Mouse (Mus musculus) embryo, embryonic 11 days (tissue): ENCODE data around the gene Srrm3.

Source experiments
- DNase-seq: peaks from one replicate; pipeline ENCODE4 v3.0.0-alpha.2; 2015

Srrm3 gene

GRCm38 (mm10) chr5:135824517-135824916 is 17.8 kb downstream of the Srrm3 start:
- DNase-seq: no peak

GRCm38 (mm10) chr5:135826225-135826624 is 19.5 kb downstream of the Srrm3 start:
- DNase-seq: no peak

GRCm38 (mm10) chr5:135829381-135829780 is 22.7 kb downstream of the Srrm3 start:
- DNase-seq: no peak

GRCm38 (mm10) chr5:135832729-135833128 is 26.0 kb downstream of the Srrm3 start:
- no peak for DNase-seq

GRCm38 (mm10) chr5:135834769-135835491 is 28.2 kb downstream of the Srrm3 start:
- peak; percentile 92 for DNase-seq

- DNase-seq: no peak
These were observed 28.8 kb downstream of the Srrm3 start for GRCm38 (mm10) chr5:135835492-135835858.

- no peak for DNase-seq
These were observed 29.3 kb downstream of the Srrm3 start for GRCm38 (mm10) chr5:135835981-135836380.

GRCm38 (mm10) chr5:135841651-135842050 is 35.0 kb downstream of the Srrm3 start:
- DNase-seq: no peak

GRCm38 (mm10) chr5:135843418-135843817 is 36.7 kb downstream of the Srrm3 start:
- peak; percentile 84 for DNase-seq

- no peak for DNase-seq
These were observed 39.1 kb downstream of the Srrm3 start for GRCm38 (mm10) chr5:135845676-135846320.

GRCm38 (mm10) chr5:135847460-135847859 is 40.8 kb downstream of the Srrm3 start:
- no peak for DNase-seq

GRCm38 (mm10) chr5:135847881-135848280 is 41.2 kb downstream of the Srrm3 start:
- DNase-seq: no peak

GRCm38 (mm10) chr5:135851024-135851423 is 44.3 kb downstream of the Srrm3 start:
- DNase-seq: peak; percentile 90

- DNase-seq: no peak
These were observed 44.8 kb downstream of the Srrm3 start for GRCm38 (mm10) chr5:135851481-135851880.

- DNase-seq: peak; percentile 52
These were observed 45.7 kb downstream of the Srrm3 start for GRCm38 (mm10) chr5:135852421-135852820.

GRCm38 (mm10) chr5:135853731-135854130 is 47.0 kb downstream of the Srrm3 start:
- no peak for DNase-seq

GRCm38 (mm10) chr5:135855156-135855555 is 48.5 kb downstream of the Srrm3 start:
- peak; percentile 77 for DNase-seq

- no peak for DNase-seq
These were observed 60.0 kb downstream of the Srrm3 start for GRCm38 (mm10) chr5:135866662-135867061.

GRCm38 (mm10) chr5:135867637-135868593 is 61.2 kb downstream of the Srrm3 start:
- DNase-seq: peak; percentile 58

GRCm38 (mm10) chr5:135868653-135869052 is 62.0 kb downstream of the Srrm3 start:
- no peak for DNase-seq

GRCm38 (mm10) chr5:135869661-135870423 is 63.2 kb downstream of the Srrm3 start:
- no peak for DNase-seq

GRCm38 (mm10) chr5:135870505-135870904 is 63.8 kb downstream of the Srrm3 start:
- no peak for DNase-seq

- DNase-seq: no peak
These were observed 66.3 kb downstream of the Srrm3 start for GRCm38 (mm10) chr5:135872996-135873395.
